Mouse (Mus musculus): ENCODE measurements around the gene Ubr1.
A peak's percentile ranks its signal among the peaks of the same experiment; 100 is the strongest.
"Not testable (repeated sequence)": the region's sequence is repeated elsewhere in the genome, so short reads cannot be mapped to it uniquely, and the experiment has no call there.

Ubr1 gene

GRCm38 (mm10) chr2:120970559-120971080 lies at the start of gene Ubr1:
Gene Ubr1, minus strand, starts transcription at chr2:120970715.
- DNase-seq (ENCODE audit: low read depth in 2 of 2, low spot score in 2 of 2), result peak; percentile 83 to 84

GRCm38 (mm10) chr2:121017151-121017550 lies 46.6 kb upstream of the Ubr1 start:
- no peak for DNase-seq (ENCODE audit: low read depth in 2 of 2, low spot score in 2 of 2)

- DNase-seq (ENCODE audit: low read depth in 2 of 2, low spot score in 2 of 2), result no peak
These were observed 45.7 kb upstream of the Ubr1 start for GRCm38 (mm10) chr2:121016226-121016625.

- DNase-seq (ENCODE audit: low read depth in 2 of 2, low spot score in 2 of 2), result no peak
These were observed 45.0 kb upstream of the Ubr1 start for GRCm38 (mm10) chr2:121015507-121015906.

- no peak for DNase-seq (ENCODE audit: low read depth in 2 of 2, low spot score in 2 of 2)
These were observed 42.2 kb upstream of the Ubr1 start for GRCm38 (mm10) chr2:121012676-121013075.

GRCm38 (mm10) chr2:121009071-121009677 lies 38.7 kb upstream of the Ubr1 start:
- no peak for DNase-seq (ENCODE audit: low read depth in 2 of 2, low spot score in 2 of 2)

- DNase-seq (ENCODE audit: low read depth in 2 of 2, low spot score in 2 of 2), result no peak
These were observed 38.1 kb upstream of the Ubr1 start for GRCm38 (mm10) chr2:121008664-121009007.

- DNase-seq (ENCODE audit: low read depth in 2 of 2, low spot score in 2 of 2), result peak; percentile 81 to 87
These were observed 37.6 kb upstream of the Ubr1 start, which contains the start of gene Ccndbp1 for GRCm38 (mm10) chr2:121007925-121008663. Gene Ccndbp1, plus strand, starts transcription at chr2:121008403.

GRCm38 (mm10) chr2:121006986-121007385 lies 36.5 kb upstream of the Ubr1 start:
- DNase-seq (ENCODE audit: low read depth in 2 of 2, low spot score in 2 of 2), result no peak

- no peak for DNase-seq (ENCODE audit: low read depth in 2 of 2, low spot score in 2 of 2)
These were observed 33.7 kb upstream of the Ubr1 start for GRCm38 (mm10) chr2:121004018-121004811.

GRCm38 (mm10) chr2:121003586-121003985 lies 33.1 kb upstream of the Ubr1 start:
- peak in 1 of 2 experiments; percentile 6 for DNase-seq (ENCODE audit: low read depth in 2 of 2, low spot score in 2 of 2)

GRCm38 (mm10) chr2:120998863-120999262 lies 28.3 kb upstream of the Ubr1 start:
- DNase-seq (ENCODE audit: low read depth in 2 of 2, low spot score in 2 of 2), result no peak

- not testable (repeated sequence) for DNase-seq (ENCODE audit: low read depth in 2 of 2, low spot score in 2 of 2)
These were observed 26.1 kb upstream of the Ubr1 start for GRCm38 (mm10) chr2:120996607-120997006.

- no peak for DNase-seq (ENCODE audit: low read depth in 2 of 2, low spot score in 2 of 2)
These were observed 20.7 kb upstream of the Ubr1 start for GRCm38 (mm10) chr2:120991196-120991595.

- no peak for DNase-seq (ENCODE audit: low read depth in 2 of 2, low spot score in 2 of 2)
These were observed 14.7 kb upstream of the Ubr1 start for GRCm38 (mm10) chr2:120985241-120985640.

GRCm38 (mm10) chr2:120983611-120984010 lies 13.1 kb upstream of the Ubr1 start:
- DNase-seq (ENCODE audit: low read depth in 2 of 2, low spot score in 2 of 2), result no peak

- DNase-seq (ENCODE audit: low read depth in 2 of 2, low spot score in 2 of 2), result no peak
These were observed 10.3 kb upstream of the Ubr1 start for GRCm38 (mm10) chr2:120980861-120981260.

GRCm38 (mm10) chr2:120979819-120980218 lies 9.3 kb upstream of the Ubr1 start:
- DNase-seq (ENCODE audit: low read depth in 2 of 2, low spot score in 2 of 2), result no peak

GRCm38 (mm10) chr2:120978693-120979037 lies 8.2 kb upstream of the Ubr1 start:
- DNase-seq (ENCODE audit: low read depth in 2 of 2, low spot score in 2 of 2), result no peak

GRCm38 (mm10) chr2:120977926-120978692 lies 7.6 kb upstream of the Ubr1 start:
- no peak for DNase-seq (ENCODE audit: low read depth in 2 of 2, low spot score in 2 of 2)

Data from CD8-positive naive resting alpha-beta T cell, adult 2 months (primary cell).